Mouse (Mus musculus) pancreas, adult 10 weeks (tissue): ENCODE measurements around the gene Git1. TPM values are rescaled to one million over a fixed set of nuclear protein-coding genes. Genes with fewer than 3 reads are reported as not detected.

Source experiments
- polyA plus RNA-seq: library from polyadenylated mRNA; stranded (reverse); fragments of 350-450 nt; fragmentation: Illumina TruSeq; extraction: RNeasy Lipid Tissue Mini Kit (QIAGEN cat#74804); gene quantifications from one replicate; pipeline ENCODE4 v1.2.3, GENCODE M21; 2015; ENCODE audit warnings: low read depth, low replicate concordance; ENCODE audit not compliant: insufficient read depth

Git1 gene
- 16.2 TPM for polyA plus RNA-seq

DNA sequence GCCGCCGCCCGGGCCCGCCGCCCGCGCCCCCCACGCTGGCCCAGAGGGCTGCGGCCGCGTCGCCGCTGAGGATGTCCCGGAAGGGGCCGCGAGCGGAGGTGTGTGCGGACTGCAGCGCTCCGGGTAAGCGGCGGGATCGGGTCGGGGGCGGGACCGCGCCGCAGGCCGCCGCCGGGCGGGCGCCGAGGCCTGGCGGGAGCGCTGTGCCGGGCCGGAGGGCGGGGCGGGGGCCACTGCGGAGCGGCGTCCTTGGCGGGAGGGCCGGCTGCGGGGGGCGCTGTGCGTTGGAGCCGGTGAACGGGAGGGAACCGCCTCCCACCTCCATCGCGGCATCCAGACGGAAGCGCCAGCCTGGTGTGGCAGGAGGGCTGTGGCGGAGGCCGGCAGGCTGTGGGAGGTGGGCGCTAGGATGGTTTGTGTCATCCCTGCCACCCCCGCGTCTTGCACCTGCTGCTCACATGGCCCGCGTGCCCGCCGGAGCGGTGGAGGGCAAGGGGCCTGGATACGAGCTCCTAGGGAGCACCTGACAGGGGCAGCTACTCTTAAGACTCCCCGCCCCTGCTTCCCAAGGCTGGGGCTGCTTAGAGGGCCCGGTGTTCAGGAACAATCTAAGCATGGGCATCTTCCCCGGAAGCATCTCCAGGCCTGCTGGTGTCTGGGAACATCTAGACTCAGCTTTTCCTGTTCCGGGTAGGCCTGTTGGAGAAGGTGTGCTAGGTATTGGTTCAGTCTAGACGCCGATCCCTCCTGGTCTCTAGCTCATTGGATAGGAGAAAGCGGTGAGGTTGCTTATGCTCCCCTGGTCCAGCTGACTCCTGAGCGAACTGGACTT is at the start of gene Git1:
Gene Git1 (plus strand): TSS at position 51 of the 832 bp plus-strand sequence.

DNA sequence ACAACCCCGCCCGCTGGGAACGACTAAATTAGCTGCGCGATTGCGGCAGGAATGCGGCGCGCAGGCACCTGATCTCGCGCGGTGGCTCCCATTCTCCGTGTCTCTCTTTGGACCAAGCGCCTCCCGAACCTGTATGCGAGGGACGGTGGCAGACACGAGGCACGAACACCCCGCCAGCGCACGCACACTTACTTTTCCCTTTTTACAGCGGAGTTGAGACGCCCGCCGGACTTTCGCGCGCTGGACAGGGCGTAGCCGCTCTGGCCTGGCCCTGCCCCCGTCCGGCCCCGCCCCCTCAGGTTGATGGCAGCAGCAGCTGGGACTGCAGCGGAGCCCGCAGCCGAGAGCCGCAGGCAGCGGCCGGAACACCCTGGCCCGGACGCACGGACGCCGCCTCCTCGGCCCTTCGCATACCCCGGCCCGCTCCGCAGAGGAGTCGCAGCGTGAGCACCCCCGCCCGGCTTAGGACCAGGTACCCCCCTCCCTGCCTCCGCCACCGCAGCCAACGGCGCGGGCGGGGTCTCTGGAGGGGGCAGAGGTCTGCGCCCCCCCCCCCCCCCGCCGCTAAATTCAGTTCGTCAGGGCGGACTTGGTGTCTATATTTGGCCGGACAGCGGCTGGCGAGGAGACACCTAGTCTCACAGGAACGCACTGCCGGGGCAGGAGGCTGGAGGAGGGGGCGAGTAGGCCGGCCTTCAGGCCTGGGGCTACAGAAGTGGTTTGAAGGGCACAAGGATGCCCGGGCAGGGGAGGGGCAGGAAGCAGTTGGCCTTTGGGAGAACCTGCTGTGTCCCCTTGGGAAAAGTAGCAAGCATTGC is 30.9 kb upstream of the Git1 start, which contains the start of gene Coro6:
Gene Coro6 (plus strand): TSS at position 129 of the 818 bp plus-strand sequence.

DNA sequence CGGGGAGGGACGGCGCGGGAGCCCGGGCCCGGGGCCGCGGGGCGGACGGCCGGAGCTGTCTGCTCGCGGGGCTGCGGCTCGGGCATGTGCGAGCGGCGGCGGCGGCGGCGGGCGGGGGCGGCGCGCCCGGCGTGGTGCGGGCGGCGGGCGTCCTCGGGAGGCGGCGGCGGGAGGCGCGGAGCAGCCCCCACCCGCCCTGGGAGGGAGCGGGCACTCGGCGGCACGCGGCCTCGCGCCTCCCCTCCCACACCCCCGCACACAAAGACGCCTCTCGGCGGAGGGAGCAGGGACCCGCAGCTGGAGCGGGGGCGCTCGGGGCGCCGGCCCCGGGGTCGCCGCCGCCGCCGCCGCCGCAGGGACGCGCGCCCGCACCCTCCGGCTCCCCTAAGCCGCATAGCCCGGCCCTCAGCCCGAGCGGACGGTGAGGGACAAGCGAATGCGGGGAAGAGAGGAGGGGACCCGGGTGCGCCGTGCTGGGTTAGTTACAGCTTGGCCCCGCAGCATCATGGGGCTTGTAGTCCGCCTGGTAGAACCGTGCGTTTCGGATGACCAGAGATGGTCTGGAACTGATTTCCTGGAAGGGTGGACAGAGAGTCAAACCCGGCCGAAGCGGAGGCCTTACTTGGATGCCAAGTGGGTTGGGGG is 3.6 kb upstream of the Git1 start, which contains the start of gene Ankrd13b:
Gene Ankrd13b (minus strand): TSS at position 88 of the 645 bp plus-strand sequence.

DNA sequence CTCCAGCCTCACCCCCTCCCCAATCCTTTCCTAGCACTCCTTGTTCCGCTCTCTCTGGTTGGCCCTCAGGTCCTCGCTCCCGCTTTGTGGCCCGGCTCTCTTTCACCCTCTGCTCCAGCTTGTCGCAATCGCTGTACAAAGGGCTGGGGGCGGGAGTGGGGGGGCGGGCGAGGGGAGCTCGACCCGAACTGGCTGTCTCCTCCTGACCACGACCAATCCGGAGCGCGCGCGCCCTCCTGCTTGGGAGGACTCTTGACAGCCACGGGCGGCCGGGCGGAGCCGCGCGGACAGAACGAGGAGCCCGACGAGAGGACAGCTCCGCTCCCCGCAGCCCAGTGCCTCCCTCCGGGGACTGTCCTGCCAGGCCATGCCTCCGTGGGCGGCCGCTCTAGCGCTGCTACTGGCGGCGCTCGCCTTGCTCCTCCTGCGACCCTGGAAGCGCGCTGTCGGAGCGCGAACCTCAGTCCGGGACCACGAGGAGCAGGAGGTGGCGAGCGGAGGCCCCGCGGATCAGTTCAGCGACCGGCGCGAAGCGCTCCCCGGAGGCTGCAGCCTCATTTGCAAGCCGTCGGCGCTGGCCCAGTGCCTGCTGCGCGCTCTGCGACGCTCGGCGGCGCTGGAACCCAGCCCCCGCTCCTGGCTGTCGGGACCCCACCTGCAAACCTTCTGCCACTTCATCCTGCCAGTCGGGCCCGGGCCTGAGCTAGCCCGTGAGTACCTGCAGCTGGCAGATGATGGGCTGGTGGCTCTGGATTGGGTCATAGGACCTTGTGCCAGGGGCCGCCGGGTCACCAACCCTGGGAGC is 21.7 kb downstream of the Git1 start, which contains the start of gene Abhd15:
Gene Abhd15 (plus strand): TSS at position 290 of the 805 bp plus-strand sequence.

DNA sequence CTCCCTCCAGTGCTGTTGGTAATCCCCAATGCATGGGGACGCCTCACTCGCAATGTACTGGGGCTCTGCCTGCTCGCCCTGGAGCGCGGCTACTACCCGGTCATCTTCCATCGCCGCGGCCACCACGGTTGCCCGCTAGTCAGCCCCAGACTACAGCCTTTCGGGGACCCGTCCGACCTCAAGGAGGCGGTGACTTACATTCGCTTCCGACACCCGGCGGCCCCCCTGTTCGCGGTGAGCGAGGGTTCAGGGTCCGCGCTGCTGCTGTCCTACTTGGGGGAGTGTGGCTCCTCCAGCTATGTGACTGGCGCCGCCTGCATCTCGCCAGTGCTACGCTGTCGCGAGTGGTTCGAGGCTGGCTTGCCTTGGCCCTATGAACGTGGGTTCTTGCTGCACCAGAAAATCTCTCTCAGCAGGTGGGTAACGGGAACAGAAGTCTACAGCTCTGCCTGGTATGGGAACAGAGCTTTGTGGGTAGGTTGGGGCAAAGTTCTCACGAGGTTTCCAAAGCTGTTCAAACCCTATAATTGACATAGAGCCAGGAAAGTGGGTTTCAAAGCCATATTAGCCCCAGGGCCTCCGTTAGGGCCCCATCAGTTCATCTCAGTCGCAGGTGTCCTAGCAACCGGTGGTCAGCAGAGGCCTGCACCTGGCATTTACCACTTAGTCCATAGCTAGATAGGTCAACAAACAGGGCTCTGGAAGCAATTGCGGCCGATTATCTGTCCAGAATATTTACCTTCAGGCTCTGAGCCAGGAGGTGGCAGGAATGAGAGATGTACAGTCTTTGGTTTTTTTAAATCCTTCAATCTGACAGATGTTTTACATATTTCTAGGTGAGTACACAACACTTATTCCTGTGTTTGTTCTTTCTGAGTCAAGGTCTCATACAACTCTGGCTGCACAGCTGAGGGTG is 22.5 kb downstream of the Git1 start, which contains the start of gene Trp53i13:
Gene Trp53i13 (minus strand): TSS at position 344 of the 916 bp plus-strand sequence.

DNA sequence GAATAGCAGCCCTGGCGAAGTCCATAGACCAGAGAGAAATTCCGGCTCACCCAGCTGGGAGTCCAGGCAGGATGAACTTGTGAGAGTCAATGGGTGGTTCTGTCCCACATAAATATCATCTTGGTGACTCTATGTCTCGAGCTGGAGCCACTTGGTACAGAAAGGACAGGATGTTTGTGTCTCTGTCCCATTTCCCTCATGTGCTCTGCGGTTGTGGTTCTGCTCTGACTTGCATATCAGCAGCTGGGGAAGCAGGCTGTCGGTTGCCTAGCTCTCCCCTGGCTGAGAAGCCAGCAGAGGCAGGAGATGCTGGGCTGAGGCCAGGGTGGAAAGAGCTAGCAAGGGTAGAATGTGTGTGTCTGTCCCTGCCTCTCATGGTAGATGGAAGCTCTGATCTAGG is 25.7 kb downstream of the Git1 start, which contains the start of gene Gm10392:
Gene Gm10392 (minus strand): TSS at position 156 of the 400 bp plus-strand sequence.

Other genes with a start within 250 kb of the Git1 start
- 0.70 TPM for gene Coro6, start 31.2 kb upstream of the Git1 start, polyA plus RNA-seq
- 3.5 TPM for gene Ankrd13b, start 3.9 kb upstream of the Git1 start, polyA plus RNA-seq
- 1.2 TPM for gene Abhd15, start 21.6 kb downstream of the Git1 start, polyA plus RNA-seq
- 7.3 TPM for gene Trp53i13, start 22.4 kb downstream of the Git1 start, polyA plus RNA-seq
- gene Gm10392, start 25.6 kb downstream of the Git1 start, polyA plus RNA-seq: not detected
- 4.5 TPM for gene Taok1, start 114.3 kb downstream of the Git1 start, polyA plus RNA-seq
- 5.8 TPM for gene Nufip2, start 192.6 kb downstream of the Git1 start, polyA plus RNA-seq
- not detected for gene Cryba1, start 231.7 kb downstream of the Git1 start, polyA plus RNA-seq